Mouse (Mus musculus): Measurements from ENCODE around the gene AI837181.
"Not testable (repeated sequence)": the region's sequence is repeated elsewhere in the genome, so short reads cannot be mapped to it uniquely, and the experiment has no call there.

AI837181 gene

DNA sequence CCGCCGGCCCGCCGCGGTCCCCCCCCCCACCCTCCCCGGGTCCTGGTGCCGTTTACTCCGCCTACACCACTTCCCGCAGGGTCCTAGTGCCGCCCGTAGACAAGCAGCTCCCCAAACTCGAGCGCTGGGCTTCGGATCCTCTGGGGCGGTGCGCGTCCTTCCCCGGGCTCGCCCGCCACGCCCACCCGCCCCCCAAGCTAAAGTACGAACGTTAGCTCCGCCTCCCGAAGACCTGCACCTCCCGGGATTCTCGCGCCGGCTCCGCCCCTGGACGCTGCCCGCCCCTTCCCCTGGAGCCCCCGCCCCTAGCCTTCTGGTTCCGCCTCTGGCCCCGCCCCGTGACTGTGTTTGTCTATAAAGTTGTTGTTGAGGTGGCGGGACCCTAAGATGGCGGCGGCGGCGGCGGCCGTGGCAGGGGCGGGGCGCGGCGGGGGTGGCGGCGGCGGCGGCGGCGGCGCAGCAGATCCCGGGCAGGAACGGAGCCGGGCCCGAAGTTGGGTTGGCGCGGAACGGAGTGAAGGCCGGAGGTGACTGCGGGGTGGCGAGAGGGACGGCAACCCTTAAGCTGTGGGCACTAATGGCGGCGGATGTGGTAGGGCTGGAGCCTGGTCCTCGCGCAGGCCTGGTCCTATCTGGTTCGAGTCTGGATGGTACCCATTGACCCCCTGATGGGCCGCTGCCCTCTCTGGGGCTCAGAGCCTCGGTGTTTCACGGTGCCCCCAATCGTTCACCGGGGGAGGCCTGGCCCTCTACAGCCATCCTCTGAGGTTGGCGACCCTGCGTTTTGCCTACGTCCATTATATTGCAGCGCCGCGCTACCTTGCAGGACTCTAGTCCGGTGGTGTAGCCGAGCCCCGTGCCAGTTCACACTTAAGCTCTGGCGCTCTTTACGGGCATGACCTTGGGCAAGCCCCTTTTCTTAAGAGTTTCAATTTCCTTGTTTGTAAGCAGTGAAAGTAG, at the start of gene AI837181, which contains the start of gene Drap1:
AI837181 (plus strand) TSS at position 363 of the 960 bp plus-strand sequence.
Drap1 (minus strand) TSS at position 198 of the 960 bp plus-strand sequence.
- DNase-seq (ENCODE audit: low read depth), result no peak

DNA sequence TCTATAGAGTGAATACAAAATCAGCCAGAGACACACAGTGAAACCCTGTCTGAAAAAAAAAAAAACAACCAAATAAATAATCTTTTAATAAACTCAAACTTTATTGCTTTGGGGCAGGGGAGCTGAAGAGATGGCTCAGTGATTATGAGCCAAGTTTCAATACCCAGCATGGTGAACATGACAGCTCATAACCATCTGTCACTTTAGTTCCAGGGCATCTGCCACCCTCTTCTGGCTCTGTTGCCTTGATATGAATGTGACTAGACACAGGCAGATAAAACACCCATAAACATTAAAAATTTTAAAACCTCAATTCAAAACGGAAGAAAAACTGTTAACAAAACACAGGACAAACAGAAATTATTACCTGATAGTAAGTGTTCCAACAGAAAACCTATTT, 47.5 kb upstream of the AI837181 start:
- no peak for DNase-seq (ENCODE audit: low read depth)

DNA sequence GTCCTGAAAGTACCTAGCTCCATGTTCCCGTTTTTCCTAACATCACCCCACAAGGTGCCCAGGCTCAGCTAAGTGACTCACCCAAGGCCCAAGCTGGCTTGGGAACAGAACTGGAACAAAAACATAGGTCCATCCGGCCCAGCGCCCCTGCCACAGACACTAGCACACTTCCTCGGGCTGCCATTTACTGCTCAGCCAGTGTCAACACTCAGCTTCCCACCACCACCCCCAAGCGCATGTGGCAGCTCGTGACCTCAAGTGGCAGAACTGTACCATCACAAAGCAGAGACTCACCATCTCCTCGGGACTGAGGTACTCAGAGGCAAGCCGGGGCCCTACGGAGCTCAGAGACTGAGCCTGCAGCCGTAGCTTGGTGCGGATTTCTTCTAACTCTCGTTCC, 41.6 kb upstream of the AI837181 start:
- DNase-seq (ENCODE audit: low read depth), result no peak

DNA sequence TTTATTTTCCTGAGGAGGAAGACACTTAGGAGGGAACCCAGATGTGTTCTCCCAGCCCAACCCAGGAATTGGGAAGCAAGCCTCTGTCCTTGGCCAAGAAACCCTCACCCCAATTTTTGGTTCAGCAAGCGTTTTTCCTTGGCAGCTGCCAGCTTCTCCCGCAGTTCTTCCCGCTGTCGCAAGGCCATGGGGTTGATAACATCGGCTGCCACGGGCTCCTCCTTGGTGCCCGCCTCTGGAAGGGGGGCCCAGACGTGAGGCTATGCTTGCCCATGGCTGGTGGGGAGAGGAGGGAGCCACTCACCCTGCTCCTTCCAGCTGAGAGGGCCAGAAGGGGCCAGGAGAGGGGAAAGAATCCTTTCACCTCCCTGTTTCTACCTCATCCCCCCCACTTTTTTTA, 40.2 kb upstream of the AI837181 start:
- DNase-seq (ENCODE audit: low read depth), result no peak

DNA sequence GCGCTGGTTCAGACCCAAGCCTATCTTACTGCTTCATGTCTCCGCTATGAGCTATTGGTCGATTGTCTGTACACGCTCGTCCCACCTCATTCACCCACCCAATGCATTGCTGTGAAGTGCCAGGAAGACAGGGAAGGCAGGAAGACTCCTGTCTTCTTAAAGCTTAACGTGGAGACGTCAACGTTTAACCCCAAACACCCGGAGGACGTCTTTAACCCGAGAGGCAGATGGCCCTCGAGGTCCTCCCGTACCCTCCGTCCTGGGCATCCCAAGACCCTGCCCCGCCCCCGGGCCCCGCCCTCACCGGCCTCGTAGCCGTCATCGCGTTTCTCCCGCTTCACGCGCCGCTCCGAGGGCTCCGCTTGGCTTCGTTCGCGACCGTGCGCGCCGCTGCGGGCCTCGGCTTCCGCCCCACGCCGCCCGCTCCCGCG, 36.9 kb upstream of the AI837181 start:
- DNase-seq (ENCODE audit: low read depth), result no peak

DNA sequence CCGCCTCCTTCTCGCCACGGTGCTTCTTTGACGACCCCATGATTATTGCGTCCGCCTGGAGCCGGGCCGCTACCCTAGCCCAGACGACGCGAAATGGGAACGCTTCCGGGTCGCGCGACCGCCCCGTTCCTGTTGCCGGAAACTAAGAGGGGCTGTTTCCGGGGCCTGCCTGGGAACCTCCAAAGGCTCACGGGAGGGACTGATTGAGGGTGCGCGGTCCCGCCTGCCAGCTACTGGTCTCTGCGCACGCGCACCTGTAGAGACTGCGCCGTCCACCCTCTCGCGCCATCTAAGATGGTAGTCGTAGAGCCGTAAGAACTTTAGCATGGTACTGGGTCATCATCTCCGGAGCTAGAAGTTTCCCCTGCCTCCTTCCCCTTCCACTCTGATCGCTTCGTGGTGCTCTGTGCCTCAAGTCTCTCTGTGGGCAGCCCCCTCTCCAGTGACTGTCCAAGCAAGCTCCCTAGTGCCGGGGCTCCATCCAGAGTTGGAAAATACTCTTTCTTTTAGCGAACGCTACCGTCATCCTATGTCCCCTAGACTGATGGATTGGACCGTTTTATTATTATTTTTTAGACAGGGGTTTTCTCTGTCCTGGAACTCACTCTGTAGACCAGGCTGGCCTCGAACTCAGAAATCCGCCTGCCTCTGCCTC, 36.2 kb upstream of the AI837181 start, which contains the start of gene Sart1:
Sart1 (minus strand) TSS at position 116 of the 655 bp plus-strand sequence.
- DNase-seq (ENCODE audit: low read depth), result peak; percentile 90

DNA sequence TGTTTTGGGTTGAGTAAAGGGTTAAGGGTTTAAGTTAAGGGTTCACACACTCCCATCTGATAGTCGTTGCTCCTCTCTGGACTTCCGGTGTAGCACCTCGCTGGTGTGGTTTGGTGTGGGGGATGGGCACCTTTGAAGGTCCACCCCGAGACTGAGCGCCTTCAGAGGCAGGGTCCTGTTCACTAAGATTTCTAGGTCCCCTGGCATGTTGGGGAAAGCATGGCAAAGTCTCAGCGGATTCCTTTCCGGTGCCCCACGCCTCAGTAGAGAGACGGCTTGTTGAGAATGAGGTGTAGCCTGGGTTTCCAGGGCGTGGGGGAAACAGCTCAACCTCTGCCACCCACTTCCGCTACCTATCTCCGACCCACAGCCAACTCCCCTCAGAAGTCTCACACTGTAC, 35.3 kb upstream of the AI837181 start:
- DNase-seq (ENCODE audit: low read depth), result no peak

DNA sequence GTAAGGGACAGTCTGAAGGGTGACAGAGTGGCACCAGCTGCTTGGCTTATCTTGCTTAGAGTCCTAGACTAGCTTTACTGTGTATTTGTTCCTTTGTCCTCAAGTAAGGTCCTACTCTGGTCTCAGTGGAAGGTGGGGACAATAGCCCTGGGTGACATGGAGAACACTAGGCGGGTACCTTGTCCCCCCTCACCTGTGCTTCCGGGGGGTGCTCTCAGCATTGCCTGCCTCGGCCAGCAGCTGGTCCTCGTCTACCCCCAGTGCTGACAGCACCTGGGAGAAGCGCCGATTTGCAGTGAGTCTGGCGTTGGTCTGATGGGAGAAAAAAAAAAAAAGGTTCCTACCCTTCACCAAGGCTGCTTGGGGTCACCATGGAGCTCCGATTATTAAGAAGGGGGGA, 34.5 kb upstream of the AI837181 start:
- no peak for DNase-seq (ENCODE audit: low read depth)

DNA sequence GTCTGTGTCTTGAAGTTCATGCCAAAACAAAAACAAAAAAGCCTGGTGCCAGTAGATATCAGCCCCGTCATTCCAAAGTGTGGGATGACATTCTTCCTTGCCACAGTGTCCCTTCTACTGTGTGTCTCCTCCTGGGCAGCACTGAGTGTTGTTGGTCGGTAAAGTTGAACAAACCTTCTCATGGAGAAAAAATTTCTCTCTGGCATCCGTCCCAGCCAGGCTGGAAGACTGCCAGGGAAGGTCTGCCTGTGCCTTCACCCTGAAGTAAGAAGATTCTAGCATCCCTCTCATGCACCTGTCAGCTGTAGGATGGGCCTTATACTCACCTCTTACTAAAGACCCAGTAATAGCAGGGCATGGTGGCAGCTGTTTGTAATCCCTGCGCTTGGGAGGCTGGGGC, 32.1 kb upstream of the AI837181 start:
- DNase-seq (ENCODE audit: low read depth), result no peak

DNA sequence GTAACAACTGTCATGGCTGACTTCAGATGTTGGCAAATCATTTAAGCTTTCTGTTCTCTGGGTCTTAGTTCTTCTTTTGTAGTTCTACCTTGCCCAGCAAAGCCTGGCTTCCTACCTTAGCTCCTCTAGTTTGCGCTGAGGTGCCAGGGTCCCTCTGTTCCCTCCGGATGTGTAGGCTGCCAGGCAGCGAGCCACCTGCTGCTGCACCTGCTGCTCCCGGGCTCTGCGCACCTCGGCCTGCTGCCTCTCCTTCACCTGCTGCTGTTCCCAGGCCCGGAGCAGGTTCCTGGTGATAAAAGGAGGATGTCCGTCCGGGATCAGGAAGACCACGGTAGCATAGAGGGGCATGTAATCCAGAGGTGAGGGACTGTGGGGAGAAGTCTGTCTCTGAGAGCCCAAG, 30.8 kb upstream of the AI837181 start:
- DNase-seq (ENCODE audit: low read depth), result no peak

DNA sequence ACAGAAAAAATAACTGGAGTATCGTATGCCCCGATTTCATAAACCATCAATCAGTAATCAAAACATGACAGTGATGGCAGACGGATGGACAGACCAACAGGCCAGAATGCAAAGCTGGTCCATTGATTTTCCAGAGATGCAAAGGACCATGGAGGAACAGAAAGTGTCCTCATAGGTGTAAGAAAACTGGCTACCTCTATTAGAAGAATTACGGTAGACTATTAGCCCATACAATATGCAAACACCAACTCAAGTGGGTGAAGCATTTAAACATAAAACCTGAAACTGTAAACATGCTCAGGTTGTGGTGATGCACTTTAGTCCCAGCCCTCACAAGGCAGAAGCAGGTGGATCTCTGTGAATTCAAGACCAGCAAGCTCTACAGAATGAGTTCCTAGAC, 29.6 kb upstream of the AI837181 start:
- DNase-seq (ENCODE audit: low read depth), result no peak

DNA sequence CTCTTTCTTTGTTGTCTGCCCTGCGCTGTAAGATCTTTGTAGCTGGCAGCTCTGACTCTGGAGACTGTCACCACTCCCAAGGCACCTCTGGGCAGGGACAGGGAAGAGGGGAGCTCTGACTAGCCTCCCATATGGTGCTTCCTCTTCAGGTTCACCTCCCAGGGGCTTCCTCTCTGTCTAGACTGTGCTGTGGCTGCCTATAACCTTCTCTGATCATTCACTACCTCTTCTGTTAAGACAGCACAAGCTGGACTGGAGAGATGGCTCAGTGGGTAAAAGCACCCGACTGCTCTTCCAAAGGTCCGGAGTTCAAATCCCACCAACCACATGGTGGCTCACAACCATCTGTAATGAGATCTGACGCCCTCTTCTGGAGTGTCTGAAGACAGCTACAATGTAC, 23.9 kb upstream of the AI837181 start:
- DNase-seq (ENCODE audit: low read depth), result not testable (repeated sequence)

DNA sequence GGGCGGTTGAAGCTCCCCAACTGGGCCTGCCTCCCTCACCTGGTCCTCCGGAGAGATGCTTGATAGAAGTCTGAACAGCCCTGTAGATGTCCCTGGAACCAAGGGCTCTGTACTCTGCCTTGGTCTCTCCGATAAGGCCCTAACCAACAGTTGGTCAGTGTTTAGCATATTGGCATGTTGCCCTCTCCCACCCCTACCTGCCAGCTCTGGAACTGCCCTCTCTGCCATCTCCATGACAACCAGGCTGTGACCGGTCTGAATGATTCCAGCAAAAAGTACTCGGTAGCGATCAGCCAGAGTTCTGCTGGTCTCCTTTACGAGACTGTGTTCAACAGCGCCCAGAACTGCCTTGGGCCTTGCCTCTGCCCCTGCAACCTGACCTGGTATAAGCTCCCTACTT, 22.7 kb upstream of the AI837181 start, which contains the start of gene Tsga10ip:
Tsga10ip (minus strand) TSS at position 234 of the 400 bp plus-strand sequence.
- no peak for DNase-seq (ENCODE audit: low read depth)

DNA sequence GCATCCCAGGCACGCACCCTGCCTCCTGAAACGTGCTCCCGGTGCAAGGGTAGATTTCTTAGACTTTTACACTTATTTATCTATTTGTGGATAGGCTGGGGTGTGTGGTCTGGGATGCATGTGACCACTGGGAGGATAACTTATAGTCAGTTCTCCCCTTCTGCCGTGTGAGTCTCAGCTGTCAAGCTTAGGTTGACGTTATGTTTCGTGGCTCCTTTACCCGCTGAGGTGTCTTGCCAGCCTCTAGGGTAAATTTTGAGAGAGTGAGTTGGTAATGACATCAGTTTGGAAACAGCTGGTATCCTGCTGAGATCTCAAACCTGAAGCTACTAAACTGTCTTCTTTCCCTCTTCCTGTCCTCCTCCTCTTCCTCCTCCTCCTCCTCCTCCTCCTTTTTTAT, 19.0 kb upstream of the AI837181 start:
- DNase-seq (ENCODE audit: low read depth), result no peak

DNA sequence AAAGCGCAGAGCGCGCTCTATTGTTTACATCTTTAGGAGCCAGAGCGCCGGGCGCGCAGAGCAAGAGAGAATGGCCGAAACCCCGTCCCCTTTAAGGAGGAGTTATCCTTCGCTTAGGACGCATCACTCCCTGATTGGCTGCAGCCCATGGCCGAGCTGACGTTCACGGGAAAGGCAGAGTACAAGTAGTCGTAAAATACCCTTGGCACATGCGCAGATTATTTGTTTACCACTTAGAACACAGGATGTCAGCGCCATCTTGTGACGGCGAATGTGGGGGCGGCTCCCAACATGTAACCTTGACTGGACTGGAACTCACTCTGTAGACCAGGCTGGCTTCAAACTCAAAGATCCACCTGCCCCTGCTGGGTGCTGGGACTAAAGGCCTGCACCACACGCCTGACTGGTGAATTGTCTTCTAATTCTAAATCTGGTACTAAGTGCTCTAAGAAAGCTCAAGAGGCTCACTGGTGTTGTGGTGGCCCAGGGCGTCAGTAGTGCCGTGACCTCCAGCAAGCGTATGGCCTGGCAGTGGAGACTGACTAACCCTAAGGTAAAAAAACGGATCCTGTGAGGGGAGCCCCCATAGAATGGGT, 18.3 kb upstream of the AI837181 start:
- DNase-seq (ENCODE audit: low read depth), result not testable (repeated sequence)

DNA sequence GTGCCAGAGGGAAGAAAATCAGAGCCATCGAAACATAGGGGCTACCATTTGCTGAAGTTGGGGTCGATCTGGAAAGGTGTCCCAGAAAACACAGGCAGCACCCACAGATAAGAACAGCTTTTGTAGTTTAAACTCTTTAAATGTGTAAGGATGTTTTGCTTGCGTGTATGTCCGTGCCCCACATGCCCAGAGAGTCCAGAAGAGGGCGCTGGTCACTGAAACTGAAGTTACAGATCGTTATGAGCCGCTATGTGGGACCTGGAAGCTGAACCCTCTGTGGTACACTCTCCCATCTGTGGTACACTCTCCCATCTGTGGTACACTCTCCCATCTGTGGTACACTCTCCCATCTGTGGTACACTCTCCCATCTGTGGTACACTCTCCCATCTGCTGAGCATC, 17.8 kb upstream of the AI837181 start:
- DNase-seq (ENCODE audit: low read depth), result no peak

DNA sequence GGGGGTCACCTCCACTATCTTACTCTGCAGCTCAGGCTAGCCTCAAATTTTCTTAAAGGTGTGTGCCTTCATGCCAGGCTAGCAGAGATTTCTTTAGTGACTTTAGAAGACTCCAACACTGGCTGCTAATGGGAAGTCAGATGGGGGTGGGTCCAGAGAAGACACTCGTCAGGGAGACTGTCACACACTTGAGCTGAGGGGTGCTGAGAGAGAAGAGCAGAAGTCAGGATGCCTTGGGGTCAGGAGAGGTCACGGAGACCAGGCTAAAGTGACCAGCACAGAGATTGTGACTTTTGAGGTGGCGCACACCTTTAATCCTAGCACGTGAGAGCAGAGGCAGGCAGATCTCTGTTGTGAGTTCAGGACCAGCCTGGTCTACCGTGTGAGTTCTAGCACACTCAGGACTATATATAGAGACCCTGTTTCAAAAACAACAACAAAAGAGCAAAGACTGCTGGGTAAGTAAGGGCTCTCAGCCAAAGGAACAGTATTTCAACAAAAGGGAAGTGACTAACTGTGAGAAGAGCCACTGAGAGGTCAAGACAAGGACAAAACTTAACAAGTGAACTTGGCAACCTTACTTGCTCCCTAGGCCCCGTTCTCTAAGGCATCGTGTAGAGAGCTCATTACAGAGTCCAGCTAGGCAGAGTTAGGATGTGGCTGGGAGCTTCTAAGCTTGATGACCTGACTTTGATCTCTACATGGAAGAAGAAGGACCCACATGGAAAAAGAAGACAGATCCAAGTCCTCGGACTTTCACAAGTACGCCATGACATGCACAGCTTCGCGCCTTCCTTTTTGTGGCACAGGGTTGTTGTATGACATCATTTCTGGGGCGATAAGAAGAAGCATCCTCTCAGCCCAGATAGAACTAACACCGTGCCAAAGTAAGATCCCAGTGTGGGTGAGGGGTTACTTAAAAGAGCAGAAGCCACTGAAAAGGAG, 16.6 kb upstream of the AI837181 start:
- no peak for DNase-seq (ENCODE audit: low read depth)

DNA sequence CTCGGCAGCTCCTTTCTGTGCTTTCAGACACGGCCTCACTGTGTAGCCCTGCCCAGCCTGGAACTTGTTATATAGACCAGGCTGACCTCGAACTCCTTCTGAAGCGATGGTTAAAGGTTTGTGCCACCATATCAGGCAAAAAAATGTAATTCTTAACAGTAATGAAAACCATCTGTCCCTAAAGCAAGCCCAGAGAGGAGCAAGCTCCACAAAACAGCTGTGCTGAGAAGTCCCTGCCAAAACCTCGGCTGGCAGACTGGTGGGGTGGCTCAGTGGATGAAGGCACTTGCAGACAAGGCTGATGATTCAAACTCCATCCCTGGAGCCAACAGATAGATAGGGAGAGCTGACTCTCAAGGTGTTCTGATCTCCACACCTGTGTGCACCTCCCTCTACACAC, 15.9 kb upstream of the AI837181 start:
- DNase-seq (ENCODE audit: low read depth), result no peak

DNA sequence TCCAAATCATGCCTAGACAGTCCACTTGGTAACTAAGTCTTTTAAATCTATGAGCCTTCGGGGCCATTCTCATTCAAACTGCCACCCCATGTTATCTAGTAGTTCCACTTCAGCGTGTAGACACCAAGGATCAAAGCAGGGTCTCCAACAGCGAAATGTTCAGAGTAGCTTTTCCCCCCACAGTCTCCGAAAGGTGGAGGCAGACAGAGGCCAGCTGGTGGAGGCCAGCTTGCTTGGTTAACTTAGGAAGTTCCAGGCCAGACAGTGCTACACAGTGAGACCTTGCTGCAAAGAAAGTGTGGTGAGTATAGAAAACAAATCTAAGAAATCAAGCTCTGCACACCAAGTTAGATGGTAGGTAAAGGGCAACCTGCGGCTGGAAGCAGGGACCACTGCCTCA, 14.3 kb upstream of the AI837181 start:
- no peak for DNase-seq (ENCODE audit: low read depth)

DNA sequence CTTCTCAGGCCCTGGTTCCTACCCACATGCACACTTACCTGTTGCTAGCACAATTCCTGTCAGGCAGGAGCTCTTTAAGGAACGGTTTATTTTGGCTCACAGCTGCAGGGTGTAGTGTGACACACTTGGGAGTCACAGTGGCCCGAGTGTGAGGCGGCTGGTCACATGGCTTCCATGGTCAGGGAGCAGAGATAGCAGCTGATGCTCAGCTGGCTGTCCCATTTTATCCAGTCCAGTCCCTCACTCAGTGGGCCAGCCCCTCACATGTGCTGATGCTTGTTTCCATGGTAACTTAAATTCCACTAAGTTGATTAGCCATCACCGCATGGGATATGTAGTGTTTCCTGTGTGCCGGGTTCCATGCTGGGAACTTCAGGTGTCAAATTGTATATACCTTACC, 13.0 kb upstream of the AI837181 start:
- DNase-seq (ENCODE audit: low read depth), result no peak

DNA sequence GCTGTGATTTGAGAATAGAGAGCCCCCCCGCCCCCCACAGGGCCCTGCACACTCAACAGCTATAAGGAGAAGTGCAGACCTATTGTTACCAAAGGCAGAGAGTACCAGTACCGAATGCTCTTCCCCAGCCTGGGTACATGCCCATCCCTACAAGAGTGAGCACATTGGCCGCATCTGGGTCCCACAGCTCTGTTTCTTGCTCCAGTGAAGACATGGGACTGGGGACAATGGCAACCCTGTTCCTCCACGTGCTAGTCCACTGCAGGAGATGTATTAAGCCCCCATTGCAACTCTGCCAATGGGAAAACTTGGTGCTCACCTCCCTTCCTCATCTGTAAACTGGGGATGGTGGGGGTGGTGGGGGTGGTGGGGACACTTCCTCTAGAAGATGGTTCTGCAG, 11.1 kb upstream of the AI837181 start:
- no peak for DNase-seq (ENCODE audit: low read depth)
